Mouse (Mus musculus): Measurements from ENCODE around the gene Zkscan17. TPM values are rescaled to one million over a fixed set of nuclear protein-coding genes. Genes with fewer than 3 reads are reported as not detected.

Gene Zkscan17
- polyA plus RNA-seq, 1 experiment from 2014 or later = 11.6 TPM

DNA sequence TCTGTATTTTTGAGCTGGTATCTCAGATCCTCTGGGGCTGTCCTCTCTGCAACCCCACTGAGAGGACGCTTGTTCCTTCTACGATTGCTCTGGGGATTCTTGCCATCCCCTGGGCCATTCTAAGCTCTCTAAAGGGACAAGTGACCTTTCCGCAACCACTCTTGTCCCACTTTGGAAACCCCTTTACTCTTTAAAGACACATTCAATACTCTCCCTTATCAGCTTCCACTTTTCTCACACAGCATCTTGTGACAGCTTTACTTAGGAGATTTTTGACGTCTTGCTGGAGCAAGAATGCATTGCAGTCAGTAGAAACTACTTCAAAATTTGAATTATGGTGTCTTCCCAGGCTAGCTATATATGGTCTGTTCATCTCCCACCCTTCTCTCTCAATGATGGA lies 75.5 kb downstream of the Zkscan17 start, which contains the start of gene Snap47:
Snap47 (minus strand) TSS at position 101 of the 400 bp plus-strand sequence.
- Histone ChIP-seq H3K27me3 (no peaks in the 10 kb centered on the region), H3K9ac (peak within 1 kb of the TSS; percentile 80), H3K9me3 (replicated peaks) (no peaks in the 10 kb centered on the region), H3K36me3 (peaks cover 42% of the 10 kb centered on the region), H3K4me2 (peak within 1 kb of the TSS; percentile 82), H3K27ac (peak within 1 kb of the TSS; percentile 82), H3K4me1 (replicated peaks) (peaks cover 22% of the 10 kb centered on the region), H3K4me3 (peak within 1 kb of the TSS; percentile 92)
- 60% methylated on average over 4 of the region's 4 CpGs for WGBS
- ATAC-seq (replicated peaks; ENCODE audit: insufficient number of reproducible peaks, insufficient read depth, low FRiP score, low read depth) = no peak

DNA sequence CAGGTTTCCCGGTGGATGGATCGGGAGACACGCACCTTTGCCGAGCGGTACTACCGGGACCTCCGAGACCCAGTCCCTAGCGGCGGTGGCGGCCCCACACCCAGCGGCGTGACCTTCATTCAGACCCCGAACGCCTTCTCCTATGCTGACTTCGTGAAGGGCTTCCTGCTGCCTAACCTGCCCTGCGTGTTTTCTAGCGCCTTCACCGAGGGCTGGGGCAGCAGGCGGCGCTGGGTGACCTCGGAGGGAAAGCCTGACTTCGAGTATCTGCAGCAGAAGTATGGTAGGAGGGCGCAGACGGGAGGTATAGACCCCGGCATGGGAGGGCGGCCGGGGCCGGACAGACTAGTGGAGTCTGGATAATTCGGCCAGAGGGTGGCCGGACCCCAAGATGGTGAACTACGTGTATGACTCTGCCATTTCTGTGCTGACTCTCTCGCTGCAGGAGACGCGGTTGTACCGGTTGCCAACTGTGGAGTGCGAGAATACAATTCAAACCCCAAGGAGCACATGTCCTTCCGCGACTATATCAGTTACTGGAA lies 76.2 kb downstream of the Zkscan17 start:
- Histone ChIP-seq H3K9ac (peak overlapping the region; percentile 80), H3K27ac (peak overlapping the region; percentile 82), H3K4me1 (replicated peaks) (peaks cover 22% of the 10 kb centered on the region), H3K9me3 (replicated peaks) (no peaks in the 10 kb centered on the region), H3K4me3 (peak overlapping the region; percentile 92), H3K36me3 (peaks cover 34% of the 10 kb centered on the region), H3K4me2 (peak overlapping the region; percentile 82), H3K27me3 (no peaks in the 10 kb centered on the region)
- WGBS = under 1% methylated on average over 38 of the region's 38 CpGs
- peak; percentile 54 for ATAC-seq (replicated peaks; ENCODE audit: insufficient number of reproducible peaks, insufficient read depth, low FRiP score, low read depth)

DNA sequence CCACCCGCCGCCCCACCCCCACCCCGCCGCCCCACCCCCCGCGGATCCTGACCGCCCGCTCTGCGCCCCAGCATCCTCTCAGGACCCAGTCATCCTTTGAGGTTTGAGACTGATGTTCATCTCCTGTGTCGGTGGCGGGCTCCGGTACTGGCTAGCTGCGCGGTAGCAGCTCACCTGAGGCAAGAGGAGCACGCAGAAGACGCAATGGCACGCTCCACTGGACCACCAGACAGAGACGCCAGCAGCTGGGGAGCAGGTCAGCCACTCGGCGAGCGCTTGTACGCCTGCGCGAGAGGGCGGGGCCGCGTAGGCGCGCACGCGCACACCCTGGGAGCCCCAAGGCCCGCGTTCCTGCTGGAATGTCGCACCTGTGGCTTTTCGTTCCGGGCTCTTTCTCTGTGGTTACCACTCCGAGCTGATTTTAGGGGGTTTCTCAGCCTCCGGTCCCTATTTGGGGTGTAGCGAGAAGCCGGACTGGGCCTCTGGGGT lies 76.8 kb downstream of the Zkscan17 start, which contains the start of gene Jmjd4:
Jmjd4 (plus strand) TSS at position 305 of the 489 bp plus-strand sequence.
- peak; percentile 91 for ATAC-seq (replicated peaks; ENCODE audit: insufficient number of reproducible peaks, insufficient read depth, low FRiP score, low read depth)
- peaks cover 29% of the 10 kb centered on the region for H3K36me3 ChIP-seq
- no peaks in the 10 kb centered on the region for H3K9me3 ChIP-seq (replicated peaks)
- peaks cover 22% of the 10 kb centered on the region for H3K4me1 ChIP-seq (replicated peaks)
- H3K27me3 ChIP-seq = no peaks in the 10 kb centered on the region
- H3K27ac ChIP-seq = peak within 1 kb of the TSS; percentile 82
- peak within 1 kb of the TSS; percentile 82 for H3K4me2 ChIP-seq
- H3K4me3 ChIP-seq = peak within 1 kb of the TSS; percentile 92
- peak within 1 kb of the TSS; percentile 80 for H3K9ac ChIP-seq
- under 1% methylated on average over 37 of the region's 40 CpGs for WGBS

DNA sequence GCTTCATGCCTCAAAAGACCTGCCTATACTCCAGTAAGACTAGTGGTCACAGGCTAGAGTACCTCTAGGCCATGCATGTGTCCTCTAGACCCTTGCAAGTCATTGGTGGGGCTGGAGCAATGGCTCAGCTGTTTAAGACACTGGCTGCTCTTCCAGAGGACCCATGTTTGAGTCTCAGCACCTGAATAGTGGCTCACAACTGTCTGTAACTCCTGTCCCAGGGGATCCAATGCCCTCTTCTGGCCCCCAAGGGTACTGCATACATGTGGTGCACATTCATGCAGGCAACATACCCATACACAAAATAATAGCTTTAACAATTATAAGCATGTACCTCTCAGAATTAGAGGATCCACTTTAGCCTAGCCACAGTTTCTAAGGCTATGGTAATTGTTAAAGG lies 83.4 kb downstream of the Zkscan17 start:
- H3K36me3 ChIP-seq = peaks cover 6% of the 10 kb centered on the region; the same call in 1 of the 2 replicates
- H3K27ac ChIP-seq = no peak overlapping the region
- no peak overlapping the region for H3K4me2 ChIP-seq
- H3K9ac ChIP-seq = no peak overlapping the region
- H3K27me3 ChIP-seq = no peaks in the 10 kb centered on the region
- ATAC-seq (replicated peaks; ENCODE audit: insufficient number of reproducible peaks, insufficient read depth, low FRiP score, low read depth) = no peak
- H3K4me3 ChIP-seq = no peak overlapping the region
- H3K4me1 ChIP-seq (replicated peaks) = no peaks in the 10 kb centered on the region
- no peaks in the 10 kb centered on the region for H3K9me3 ChIP-seq (replicated peaks)

DNA sequence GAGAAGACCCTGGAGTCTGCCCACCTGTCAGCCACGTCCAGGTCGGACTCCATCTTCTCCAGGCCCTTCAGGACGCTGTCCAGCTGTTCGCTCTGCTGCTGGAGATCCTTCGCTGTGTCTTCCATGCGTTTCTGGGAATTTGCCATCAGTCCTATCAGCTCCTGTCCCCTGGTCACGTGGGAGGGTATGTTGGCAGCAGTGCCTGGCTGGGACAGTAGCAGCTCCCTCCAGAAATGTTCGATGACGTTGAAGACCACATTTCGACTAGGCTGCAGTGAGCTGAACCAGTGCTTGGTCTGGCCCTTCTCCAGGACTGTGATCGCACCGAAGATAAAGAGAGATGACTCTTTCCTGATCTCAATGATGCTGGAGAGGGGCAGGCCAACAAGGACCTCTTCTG lies 88.6 kb downstream of the Zkscan17 start:
- Histone ChIP-seq H3K4me3 (no peak overlapping the region), H3K4me2 (no peak overlapping the region), H3K9ac (no peak overlapping the region), H3K4me1 (replicated peaks) (0 out of 2 replicates have a peak, but pooled peaks cover 1% of the 10 kb centered on the region), H3K36me3 (peaks cover 28% of the 10 kb centered on the region), H3K27ac (no peak overlapping the region), H3K27me3 (no peaks in the 10 kb centered on the region), H3K9me3 (replicated peaks) (no peaks in the 10 kb centered on the region)
- 83% methylated on average over 12 of the region's 12 CpGs for WGBS
- ATAC-seq (replicated peaks; ENCODE audit: insufficient number of reproducible peaks, insufficient read depth, low FRiP score, low read depth) = no peak

Other genes with a start within 250 kb of the Zkscan17 start
- not detected in 2 replicates for gene Wnt3a, start 236.0 kb downstream of the Zkscan17 start, polyA plus RNA-seq (2015; fragmentation: Nextera tagmentation; extraction: Ambion mirVana)
- gene Wnt9a, start 219.8 kb downstream of the Zkscan17 start, polyA plus RNA-seq (2015; fragmentation: Nextera tagmentation; extraction: Ambion mirVana) = 2.3 and 4.2 TPM in 2 replicates
- gene Prss38, start 151.1 kb downstream of the Zkscan17 start, polyA plus RNA-seq (2015; fragmentation: Nextera tagmentation; extraction: Ambion mirVana) = not detected in 2 replicates
- gene Jmjd4, start 76.7 kb downstream of the Zkscan17 start, polyA plus RNA-seq (2015; fragmentation: Nextera tagmentation; extraction: Ambion mirVana) = 8.8 and 11.4 TPM in 2 replicates
- gene Snap47, start 75.6 kb downstream of the Zkscan17 start, polyA plus RNA-seq (2015; fragmentation: Nextera tagmentation; extraction: Ambion mirVana) = 81.0 and 88.9 TPM in 2 replicates
- gene Zfp867, start 54.3 kb downstream of the Zkscan17 start, polyA plus RNA-seq (2015; fragmentation: Nextera tagmentation; extraction: Ambion mirVana) = 5.9 and 6.9 TPM in 2 replicates
- 0.20 and 0.66 TPM in 2 replicates for gene Nlrp3, start 14.8 kb upstream of the Zkscan17 start, polyA plus RNA-seq (2015; fragmentation: Nextera tagmentation; extraction: Ambion mirVana)
- gene Olfr222, start 49.5 kb upstream of the Zkscan17 start, polyA plus RNA-seq (2015; fragmentation: Nextera tagmentation; extraction: Ambion mirVana) = not detected in 2 replicates
- gene Olfr223, start 66.5 kb upstream of the Zkscan17 start, polyA plus RNA-seq (2015; fragmentation: Nextera tagmentation; extraction: Ambion mirVana) = not detected in 2 replicates
- gene Mprip, start 134.6 kb upstream of the Zkscan17 start, polyA plus RNA-seq (2015; fragmentation: Nextera tagmentation; extraction: Ambion mirVana) = 51.1 and 67.3 TPM in 2 replicates

Data from heart, embryonic 15.5 days (tissue).